Mouse (Mus musculus) mesoderm, embryonic 11.5 days (tissue): ENCODE measurements at regions not wholly inside any gene's neighbourhood (a gene's known extent, or its start where the extent isn't known, plus 50 kb on each side); places are given as distances from the start of the nearest gene placed in this dataset.

ENCODE experiments used
- DNase-seq: peaks from one replicate; pipeline ENCODE4 v3.0.0-alpha.2; 2012; ENCODE audit warnings: low read depth, low spot score

- no peak for DNase-seq
Measured at GRCm38 (mm10) chr15:51392449-51393405, 2492.0 kb upstream of the Gm7489 start.

- DNase-seq, result no peak
Measured at GRCm38 (mm10) chr15:51395961-51396360, 2488.7 kb upstream of the Gm7489 start.

- DNase-seq, result no peak
Measured at GRCm38 (mm10) chr15:51403581-51403980, 2481.1 kb upstream of the Gm7489 start.

DNA sequence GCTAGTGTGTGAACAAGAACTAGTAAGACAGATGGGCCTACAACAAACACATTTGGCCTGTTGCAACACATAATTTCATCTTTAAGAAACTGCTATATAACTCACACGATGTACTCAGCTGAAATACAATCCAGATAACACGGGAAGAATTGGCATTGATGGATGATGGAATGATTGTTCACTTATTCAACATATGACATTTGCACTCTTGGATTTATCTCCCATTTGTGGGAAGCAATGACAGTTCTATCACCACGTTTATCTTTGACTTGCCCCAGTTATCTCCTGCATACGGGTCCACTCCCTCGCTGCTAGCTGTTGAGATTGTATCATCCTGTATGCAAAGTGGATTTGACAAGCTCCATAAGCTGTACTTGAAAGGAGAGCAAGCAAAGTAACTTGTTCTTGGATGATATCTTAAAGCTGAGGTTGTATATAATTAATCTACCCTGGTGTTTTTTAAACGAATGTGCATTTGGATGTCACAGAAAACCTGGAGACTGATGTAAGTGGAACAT is 2474.9 kb upstream of the Gm7489 start:
- no peak for DNase-seq

DNA sequence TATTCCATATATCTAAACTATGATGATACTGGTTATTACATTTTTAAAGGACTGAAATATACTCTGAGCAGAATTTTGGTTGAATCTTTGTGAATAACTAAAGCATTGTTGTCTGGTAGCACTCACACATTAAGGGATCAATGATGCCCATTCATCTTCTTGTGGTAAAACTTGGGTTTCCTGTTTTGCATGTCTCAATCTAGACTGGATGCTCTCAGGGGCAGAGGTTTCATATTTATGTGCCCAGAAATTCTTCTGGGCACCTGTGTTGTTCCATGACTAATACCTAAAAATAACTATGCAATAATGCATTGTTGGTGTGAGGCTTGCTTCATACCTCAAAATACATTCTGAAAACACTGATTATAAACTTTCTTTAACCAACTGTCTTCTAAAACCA is 2472.7 kb upstream of the Gm7489 start:
- DNase-seq, result no peak

- DNase-seq, result peak; percentile 3
Measured at GRCm38 (mm10) chr15:51442606-51443005, 2442.1 kb upstream of the Gm7489 start.

- no peak for DNase-seq
Measured at GRCm38 (mm10) chr15:51469895-51470294, 2414.8 kb upstream of the Gm7489 start.

DNA sequence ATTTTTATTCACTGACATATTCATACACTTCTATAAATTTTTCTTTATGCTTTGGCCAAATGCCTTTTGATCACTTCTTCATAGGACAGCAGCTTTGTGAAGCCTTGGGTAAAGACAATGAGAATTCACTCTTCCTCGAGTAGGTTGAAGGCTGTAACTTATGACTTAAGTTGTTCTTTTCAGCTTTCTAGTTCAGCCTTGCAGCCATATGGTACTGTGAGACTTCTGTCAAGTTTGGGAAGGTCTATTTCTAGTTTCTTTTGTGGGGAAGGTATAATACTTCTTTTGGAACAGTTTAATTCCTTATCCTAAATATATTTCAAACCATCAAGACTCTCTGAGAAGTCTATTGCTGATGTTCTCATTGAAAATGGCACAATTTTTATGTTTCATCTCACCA is 2413.6 kb upstream of the Gm7489 start:
- DNase-seq, result no peak

DNA sequence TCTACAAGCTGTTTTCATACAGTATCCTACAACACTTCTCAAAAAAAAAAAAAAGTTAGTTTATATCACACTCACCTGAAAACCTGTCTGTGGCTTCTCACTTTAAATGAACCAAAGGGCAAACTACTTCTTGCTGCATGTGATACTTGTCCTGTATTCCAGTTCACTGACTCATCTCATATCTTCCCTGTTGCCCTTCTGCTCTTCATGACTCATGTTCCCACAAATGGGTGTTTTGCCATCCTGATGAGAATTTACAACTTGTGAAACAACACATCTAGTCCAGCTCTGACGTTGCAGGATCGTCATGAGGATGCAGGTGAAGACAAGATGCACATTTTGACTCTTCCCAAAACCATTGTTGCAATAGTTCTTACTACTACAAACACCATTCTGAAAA is 2412.7 kb upstream of the Gm7489 start:
- DNase-seq, result no peak

DNA sequence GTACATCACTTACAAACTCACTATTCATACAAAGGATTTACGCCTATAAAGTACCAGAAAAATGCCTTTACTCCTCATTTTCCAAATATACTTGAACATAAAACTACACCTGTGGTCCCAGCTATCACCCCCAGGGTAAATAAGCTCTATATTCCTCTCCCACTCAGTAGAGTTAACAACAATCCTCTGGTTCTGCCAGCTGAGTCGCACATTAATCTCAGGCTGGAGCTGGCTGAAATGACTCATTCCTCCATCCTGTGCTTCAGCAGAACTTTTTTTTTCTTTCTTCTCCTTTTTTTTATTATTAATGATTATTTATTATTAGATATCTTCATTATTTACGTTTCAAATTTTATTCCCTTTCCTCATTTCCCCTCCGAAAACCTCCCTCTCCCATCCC is 2402.8 kb upstream of the Gm7489 start:
- no peak for DNase-seq

- no peak for DNase-seq
Measured at GRCm38 (mm10) chr15:51484207-51484606, 2400.5 kb upstream of the Gm7489 start.

DNA sequence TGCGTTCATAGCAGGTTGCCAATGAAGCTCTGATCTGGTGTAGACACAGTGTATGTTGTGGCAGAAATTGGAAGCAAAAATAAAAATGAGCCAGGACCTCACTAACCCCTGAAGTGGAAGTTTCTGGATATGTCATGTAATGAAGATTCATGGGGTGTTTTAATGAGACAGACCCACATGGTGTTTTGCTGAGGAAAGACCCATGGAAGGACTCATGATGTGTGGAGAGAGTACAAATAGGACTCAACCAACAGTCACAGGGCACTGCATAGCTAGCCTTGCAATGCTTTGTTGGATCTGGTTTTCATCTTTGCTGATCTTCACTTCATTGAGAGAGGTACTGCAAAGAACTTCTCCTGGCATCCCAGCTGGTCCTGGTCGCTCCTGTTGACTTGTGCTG is 2399.2 kb upstream of the Gm7489 start:
- no peak for DNase-seq

DNA sequence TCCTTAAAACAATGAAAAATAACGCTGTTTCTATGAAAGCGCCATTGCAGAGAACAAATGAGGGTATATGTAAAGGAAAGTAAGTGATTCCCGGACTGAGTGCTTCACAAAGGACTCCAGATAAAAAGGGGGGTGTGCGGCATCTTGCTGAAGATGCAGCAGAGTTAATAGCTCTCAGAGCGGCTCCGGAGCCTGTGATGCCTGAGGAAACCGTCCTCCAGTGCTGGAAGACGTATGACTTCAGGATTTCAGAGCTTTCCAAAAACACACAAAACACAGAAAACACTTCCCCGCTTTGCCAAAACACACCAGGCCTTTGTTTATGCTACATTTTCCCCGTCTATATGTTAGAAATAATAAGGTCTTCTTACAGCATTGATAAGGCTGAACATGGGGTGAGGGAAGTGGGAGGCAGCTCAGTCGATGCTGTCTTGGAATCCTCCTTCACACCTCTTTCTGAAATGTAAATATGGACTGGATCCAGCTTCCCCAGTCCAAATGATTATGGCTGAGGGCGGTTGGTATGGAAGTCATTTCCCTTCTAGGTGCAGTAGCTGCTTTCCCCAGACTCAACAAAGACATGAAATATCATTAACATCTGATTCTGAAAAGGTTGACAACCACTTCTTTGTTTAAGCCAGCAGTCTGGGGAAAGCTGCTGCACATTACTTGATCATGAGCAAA is 2382.5 kb upstream of the Gm7489 start:
- peak; percentile 29 for DNase-seq

- DNase-seq, result no peak
Measured at GRCm38 (mm10) chr15:51502742-51503270, 2381.9 kb upstream of the Gm7489 start.

- peak; percentile 56 for DNase-seq
Measured at GRCm38 (mm10) chr15:51503341-51503740, 2381.4 kb upstream of the Gm7489 start.

DNA sequence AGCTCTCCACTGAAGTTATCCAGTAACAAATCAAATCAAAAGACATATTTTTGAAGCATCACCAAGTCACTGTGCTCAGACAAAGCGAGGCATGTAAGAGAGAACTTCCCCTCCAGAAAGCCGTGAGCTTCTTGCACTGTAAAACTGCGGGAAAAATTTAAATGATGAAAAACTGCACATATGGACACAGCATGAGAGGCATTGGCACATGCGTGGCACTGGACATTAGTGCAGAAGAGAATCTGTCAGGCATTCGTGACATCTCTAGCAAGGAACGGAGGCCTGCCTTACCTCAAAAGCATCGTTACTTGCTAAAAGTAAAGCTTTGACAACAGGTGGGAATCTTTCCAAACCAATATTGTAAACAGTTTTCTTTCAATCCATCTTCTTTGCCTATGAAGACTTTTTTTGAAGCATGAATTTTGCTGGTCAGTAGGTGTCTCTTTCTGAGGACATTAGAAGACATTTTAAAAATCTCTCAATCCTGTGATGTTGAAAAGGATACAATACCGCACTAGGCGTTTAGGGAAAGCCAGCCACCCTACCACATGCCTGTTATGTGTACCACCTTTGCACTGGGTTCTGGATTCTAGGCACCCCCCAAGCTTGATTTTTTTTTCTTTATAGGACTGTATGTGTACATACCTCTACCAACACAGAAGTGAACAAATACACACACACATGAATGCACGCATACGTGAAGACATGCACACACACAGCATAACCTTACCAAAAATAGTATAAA is 2380.5 kb upstream of the Gm7489 start:
- no peak for DNase-seq

GRCm38 (mm10) chr15:51504789-51505188 is 2379.9 kb upstream of the Gm7489 start:
- DNase-seq, result peak; percentile 30

- no peak for DNase-seq
Measured at GRCm38 (mm10) chr15:51507126-51507525, 2377.6 kb upstream of the Gm7489 start.

DNA sequence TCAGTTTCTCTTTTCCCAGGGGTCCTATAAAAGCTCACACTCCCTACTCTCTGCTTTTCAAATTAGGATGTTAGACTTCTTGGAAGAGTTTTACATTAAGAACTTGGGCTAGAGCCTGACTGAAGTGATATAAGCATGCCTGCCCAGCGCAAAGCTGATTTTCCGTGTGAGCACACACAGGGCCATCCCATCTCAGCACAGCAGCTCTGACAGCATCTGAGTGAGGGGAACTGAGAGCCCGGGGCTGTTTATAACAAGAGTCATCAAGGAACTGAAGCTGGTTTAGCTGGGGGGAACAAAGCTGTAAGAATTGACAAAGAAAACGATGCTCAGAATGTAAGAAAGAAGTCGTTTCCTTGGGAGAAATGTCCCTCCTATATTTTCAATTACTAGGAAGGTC is 2373.4 kb upstream of the Gm7489 start:
- no peak for DNase-seq

DNA sequence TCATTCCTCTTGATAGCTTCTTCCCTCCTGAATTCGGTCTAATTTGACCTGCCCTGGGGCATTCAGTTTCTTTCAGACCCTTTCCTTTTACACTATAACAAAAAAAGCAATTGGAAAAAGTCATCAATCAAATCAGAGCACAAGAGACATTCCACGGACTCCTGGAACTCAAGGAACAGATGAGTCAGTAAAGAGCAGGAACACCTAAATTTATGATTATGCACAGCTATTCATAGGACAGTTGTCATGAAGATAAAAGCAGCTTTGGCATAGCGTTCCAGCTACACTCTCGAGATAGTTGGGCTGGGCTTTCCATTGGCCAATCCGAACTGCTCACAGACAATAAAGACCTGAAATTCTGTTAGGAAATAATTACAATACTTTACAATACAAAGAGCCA is 2348.4 kb upstream of the Gm7489 start:
- peak; percentile 23 for DNase-seq

- DNase-seq, result no peak
Measured at GRCm38 (mm10) chr15:51551216-51551775, 2333.4 kb upstream of the Gm7489 start.
